Mouse (Mus musculus): ENCODE measurements around the gene Setdb1. TPM values are rescaled to one million over a fixed set of nuclear protein-coding genes. Genes with fewer than 3 reads are reported as not detected.
"Not testable (repeated sequence)": the region's sequence is repeated elsewhere in the genome, so short reads cannot be mapped to it uniquely, and the experiment has no call there.

The Setdb1 gene
- 63.7 and 67.2 TPM in 2 replicates for polyA plus RNA-seq (2016; fragmentation: Nextera tagmentation; extraction: Ambion mirVana)

- WGBS, result under 1% methylated on average over 31 of the region's 57 CpGs
- peak; percentile 91 for ATAC-seq (ENCODE audit: insufficient number of reproducible peaks, insufficient read depth, low FRiP score, low TSS enrichment, low read depth)
- peak within 1 kb of the TSS; percentile 57 for H3K4me3 ChIP-seq (replicated peaks)
- H3K36me3 ChIP-seq, result peaks cover 24% of the 10 kb centered on the region
- not testable (repeated sequence) for H3K4me1 ChIP-seq (replicated peaks); H3K9me3 ChIP-seq; H3K27me3 ChIP-seq
- H3K27ac ChIP-seq, result peak within 1 kb of the TSS; percentile 53; the same call in 1 of the 2 replicates
- H3K4me2 ChIP-seq, result peak within 1 kb of the TSS; percentile 47
- H3K9ac ChIP-seq (replicated peaks), result peak within 1 kb of the TSS; percentile 63
These were observed at the start of gene Setdb1 for GRCm38 (mm10) chr3:95356701-95357449. TSS of gene Setdb1 (minus strand) at chr3:95357202.

- Histone ChIP-seq H3K4me3 (replicated peaks) (no peak within 1 kb of the TSS), H3K27ac (no peak within 1 kb of the TSS), H3K9me3 (no peaks in the 10 kb centered on the region), H3K9ac (replicated peaks) (no peak within 1 kb of the TSS), H3K27me3 (no peaks in the 10 kb centered on the region), H3K4me2 (no peak within 1 kb of the TSS), H3K36me3 (no peaks in the 10 kb centered on the region), H3K4me1 (replicated peaks) (no peaks in the 10 kb centered on the region)
- WGBS, result 95% methylated on average over 3 of the region's 3 CpGs
- ATAC-seq (ENCODE audit: insufficient number of reproducible peaks, insufficient read depth, low FRiP score, low TSS enrichment, low read depth), result no peak
These were observed 45.7 kb upstream of the Setdb1 start, which contains the start of gene 4930558C23Rik for GRCm38 (mm10) chr3:95402741-95403140. TSS of gene 4930558C23Rik (minus strand) at chr3:95402841.

GRCm38 (mm10) chr3:95394385-95394784 is 37.4 kb upstream of the Setdb1 start:
- peaks cover 5% of the 10 kb centered on the region for H3K9me3 ChIP-seq
- H3K27me3 ChIP-seq, result no peaks in the 10 kb centered on the region
- H3K9ac ChIP-seq (replicated peaks), result no peak overlapping the region
- no peaks in the 10 kb centered on the region for H3K36me3 ChIP-seq
- H3K4me2 ChIP-seq, result no peak overlapping the region
- H3K4me1 ChIP-seq (replicated peaks), result no peaks in the 10 kb centered on the region
- ATAC-seq (ENCODE audit: insufficient number of reproducible peaks, insufficient read depth, low FRiP score, low TSS enrichment, low read depth), result no peak
- 85% methylated on average over 4 of the region's 4 CpGs for WGBS
- no peak overlapping the region for H3K4me3 ChIP-seq (replicated peaks)
- no peak overlapping the region for H3K27ac ChIP-seq

GRCm38 (mm10) chr3:95385401-95386075 is 28.5 kb upstream of the Setdb1 start:
- no peaks in the 10 kb centered on the region for H3K27me3 ChIP-seq
- no peak overlapping the region for H3K9ac ChIP-seq (replicated peaks)
- no peak overlapping the region for H3K27ac ChIP-seq
- no peaks in the 10 kb centered on the region for H3K4me1 ChIP-seq (replicated peaks)
- no peak overlapping the region for H3K4me3 ChIP-seq (replicated peaks)
- no peaks in the 10 kb centered on the region for H3K36me3 ChIP-seq
- ATAC-seq (ENCODE audit: insufficient number of reproducible peaks, insufficient read depth, low FRiP score, low TSS enrichment, low read depth), result no peak
- no peaks in the 10 kb centered on the region for H3K9me3 ChIP-seq
- WGBS, result 88% methylated on average over 5 of the region's 5 CpGs
- H3K4me2 ChIP-seq, result no peak overlapping the region

GRCm38 (mm10) chr3:95373208-95373607 is 16.2 kb upstream of the Setdb1 start:
- no peak for ATAC-seq (ENCODE audit: insufficient number of reproducible peaks, insufficient read depth, low FRiP score, low TSS enrichment, low read depth)
- 84% methylated on average over 10 of the region's 10 CpGs for WGBS

GRCm38 (mm10) chr3:95370101-95370500 is 13.1 kb upstream of the Setdb1 start:
- no peaks in the 10 kb centered on the region for H3K36me3 ChIP-seq
- no peak overlapping the region for H3K27ac ChIP-seq
- no peaks in the 10 kb centered on the region for H3K27me3 ChIP-seq
- H3K4me3 ChIP-seq (replicated peaks), result no peak overlapping the region
- no peak overlapping the region for H3K9ac ChIP-seq (replicated peaks)
- no peak for ATAC-seq (ENCODE audit: insufficient number of reproducible peaks, insufficient read depth, low FRiP score, low TSS enrichment, low read depth)
- H3K9me3 ChIP-seq, result 0 out of 2 replicates have a peak, but pooled peaks cover 6% of the 10 kb centered on the region
- H3K4me1 ChIP-seq (replicated peaks), result no peaks in the 10 kb centered on the region
- H3K4me2 ChIP-seq, result no peak overlapping the region

More at GRCm38 (mm10) chr3:95373208-95373607, 16.2 kb upstream of the Setdb1 start:
- no peak overlapping the region for H3K4me2 ChIP-seq
- H3K4me3 ChIP-seq (replicated peaks), result no peak overlapping the region
- H3K9me3 ChIP-seq, result peaks cover 33% of the 10 kb centered on the region
- H3K27me3 ChIP-seq, result no peaks in the 10 kb centered on the region
- H3K27ac ChIP-seq, result no peak overlapping the region
- H3K4me1 ChIP-seq (replicated peaks), result no peaks in the 10 kb centered on the region
- no peak overlapping the region for H3K9ac ChIP-seq (replicated peaks)
- H3K36me3 ChIP-seq, result no peaks in the 10 kb centered on the region

- not testable (repeated sequence) for H3K36me3 ChIP-seq; H3K4me3 ChIP-seq (replicated peaks); ATAC-seq (ENCODE audit: insufficient number of reproducible peaks, insufficient read depth, low FRiP score, low TSS enrichment, low read depth); H3K4me2 ChIP-seq; H3K27me3 ChIP-seq; H3K27ac ChIP-seq; H3K4me1 ChIP-seq (replicated peaks); H3K9ac ChIP-seq (replicated peaks); H3K9me3 ChIP-seq
- 79% methylated on average over 3 of the region's 3 CpGs for WGBS
These were observed 3.3 kb upstream of the Setdb1 start for GRCm38 (mm10) chr3:95360276-95360675.

GRCm38 (mm10) chr3:95357746-95358145 is 744 bp upstream of the Setdb1 start:
- no peak overlapping the region for H3K4me3 ChIP-seq (replicated peaks)
- WGBS, result 95% methylated on average over 2 of the region's 2 CpGs
- peaks cover 15% of the 10 kb centered on the region for H3K36me3 ChIP-seq
- H3K4me1 ChIP-seq (replicated peaks), result no peaks in the 10 kb centered on the region
- H3K9me3 ChIP-seq, result no peaks in the 10 kb centered on the region
- no peak overlapping the region for H3K4me2 ChIP-seq
- H3K27me3 ChIP-seq, result no peaks in the 10 kb centered on the region
- H3K9ac ChIP-seq (replicated peaks), result no peak overlapping the region
- ATAC-seq (ENCODE audit: insufficient number of reproducible peaks, insufficient read depth, low FRiP score, low TSS enrichment, low read depth), result no peak
- no peak overlapping the region for H3K27ac ChIP-seq

- WGBS, result 22% methylated on average over 12 of the region's 19 CpGs
These were observed 974 bp downstream of the Setdb1 start for GRCm38 (mm10) chr3:95355911-95356544.

GRCm38 (mm10) chr3:95349491-95349890 is 7.5 kb downstream of the Setdb1 start:
- Histone ChIP-seq H3K4me1 (replicated peaks) (no peaks in the 10 kb centered on the region), H3K4me3 (replicated peaks) (no peak overlapping the region), H3K4me2 (no peak overlapping the region), H3K27ac (no peak overlapping the region), H3K36me3 (peaks cover 91% of the 10 kb centered on the region), H3K9ac (replicated peaks) (no peak overlapping the region), H3K9me3 (peaks cover 7% of the 10 kb centered on the region; the same call in 1 of the 2 replicates), H3K27me3 (no peaks in the 10 kb centered on the region)
- no peak for ATAC-seq (ENCODE audit: insufficient number of reproducible peaks, insufficient read depth, low FRiP score, low TSS enrichment, low read depth)

More at GRCm38 (mm10) chr3:95355911-95356544, 974 bp downstream of the Setdb1 start:
- not testable (repeated sequence) for H3K4me1 ChIP-seq (replicated peaks); H3K27me3 ChIP-seq; H3K9ac ChIP-seq (replicated peaks); H3K9me3 ChIP-seq; H3K27ac ChIP-seq; ATAC-seq (ENCODE audit: insufficient number of reproducible peaks, insufficient read depth, low FRiP score, low TSS enrichment, low read depth)
- peaks cover 32% of the 10 kb centered on the region for H3K36me3 ChIP-seq
- H3K4me2 ChIP-seq, result peak overlapping the region; percentile 47
- peak overlapping the region; percentile 57 for H3K4me3 ChIP-seq (replicated peaks)

GRCm38 (mm10) chr3:95348343-95348742 is 8.7 kb downstream of the Setdb1 start:
- not testable (repeated sequence) for ATAC-seq (ENCODE audit: insufficient number of reproducible peaks, insufficient read depth, low FRiP score, low TSS enrichment, low read depth); H3K4me2 ChIP-seq; H3K4me1 ChIP-seq (replicated peaks); H3K9ac ChIP-seq (replicated peaks); H3K27ac ChIP-seq; H3K27me3 ChIP-seq; H3K4me3 ChIP-seq (replicated peaks); H3K9me3 ChIP-seq
- H3K36me3 ChIP-seq, result peaks cover 93% of the 10 kb centered on the region
- 99% methylated on average over 5 of the region's 5 CpGs for WGBS

Data from limb, embryonic 12.5 days (tissue).